Mouse (Mus musculus) midbrain, postnatal 0 days (tissue): ENCODE data around the gene Lhb. TPM values are rescaled to one million over a fixed set of nuclear protein-coding genes. Genes with fewer than 3 reads are reported as not detected.

ENCODE experiments used
- ATAC-seq: fragments of 200-750 bp; cut with Nextera tagmentation; 2 replicates; pipeline ENCODE4 v1.8.0; 2017; ENCODE audit warnings: moderate number of reproducible peaks, mild to moderate bottlenecking, moderate TSS enrichment, moderate library complexity; ENCODE audit not compliant: low FRiP score
- DNase-seq: peaks from one replicate; pipeline ENCODE4 v3.0.0-alpha.2; 2015; ENCODE audit warnings: low spot score
- H3K27ac ChIP-seq: fragments of 300-500 bp; sonication (generic); 2 replicates; pipeline ENCODE4 v1.5.1; 2014; ENCODE audit warnings: low read depth, mild to moderate bottlenecking, low read length, mixed read lengths
- H3K27me3 ChIP-seq: fragments of 300-500 bp; sonication (generic); 2 replicates; pipeline ENCODE4 v1.6.1; 2014; ENCODE audit warnings: low read length, control low read depth, mixed read lengths; ENCODE audit not compliant: insufficient read depth
- H3K36me3 ChIP-seq: fragments of 300-500 bp; sonication (generic); 2 replicates; pipeline ENCODE4 v1.6.1; 2014; ENCODE audit warnings: low read length, control low read depth, mixed read lengths; ENCODE audit not compliant: insufficient read depth
- H3K4me1 ChIP-seq: fragments of 300-500 bp; sonication (generic); 2 replicates; pipeline ENCODE4 v1.6.1; 2014; ENCODE audit warnings: mild to moderate bottlenecking, control low read depth, antibody characterized with exemption, low read length, mixed read lengths; ENCODE audit not compliant: insufficient read depth
- H3K4me2 ChIP-seq: fragments of 300-500 bp; sonication (generic); 2 replicates; pipeline ENCODE4 v1.6.1; 2014; ENCODE audit warnings: low read depth, mild to moderate bottlenecking, low read length, mixed read lengths; ENCODE audit not compliant: poor library complexity, severe bottlenecking
- H3K4me3 ChIP-seq: fragments of 300-500 bp; sonication (generic); 2 replicates; pipeline ENCODE4 v1.5.1; 2014; ENCODE audit warnings: low read depth, mild to moderate bottlenecking, low read length, moderate library complexity
- H3K9ac ChIP-seq: fragments of 300-500 bp; sonication (generic); replicated peaks from 2 replicates; pipeline ENCODE4 v1.6.1; 2014; ENCODE audit warnings: mild to moderate bottlenecking, low read length, moderate library complexity, mixed read lengths; ENCODE audit not compliant: poor library complexity, severe bottlenecking
- H3K9me3 ChIP-seq: fragments of 300-500 bp; sonication (generic); 2 replicates; pipeline ENCODE4 v1.6.1; 2016; ENCODE audit warnings: low read length, control low read depth
- CTCF ChIP-seq: IDR thresholded peaks from 2 replicates; pipeline ENCODE4 v1.5.1; 2016; ENCODE audit warnings: antibody characterized with exemption, mild to moderate bottlenecking
- WGBS: fragments of 180-500 bp; shearing (Covaris S2); extraction: QIAGEN DNeasy Blood & Tissue Kit; methylation state at CpG from one replicate; pipeline ENCODE4 v1.1.7; 2014; 5-methylcytosine and 5-hydroxymethylcytosine counted together
- polyA plus RNA-seq: library from polyadenylated mRNA; unstranded; fragments of >200 nt; fragmentation: Nextera tagmentation; extraction: Ambion mirVana; gene quantifications from 2 replicates; pipeline ENCODE4 v1.2.1, GENCODE M21; 2015
- total RNA-seq: library from RNA; depleted of rRNA; stranded (reverse); fragments of >200 nt; gene quantifications from 2 replicates; pipeline ENCODE4 v1.2.3, GENCODE M21; 2014

Gene Lhb
- total and polyA plus RNA-seq, 2 experiments from 2014 or later: 0.32 TPM; not detected in 1

DNA sequence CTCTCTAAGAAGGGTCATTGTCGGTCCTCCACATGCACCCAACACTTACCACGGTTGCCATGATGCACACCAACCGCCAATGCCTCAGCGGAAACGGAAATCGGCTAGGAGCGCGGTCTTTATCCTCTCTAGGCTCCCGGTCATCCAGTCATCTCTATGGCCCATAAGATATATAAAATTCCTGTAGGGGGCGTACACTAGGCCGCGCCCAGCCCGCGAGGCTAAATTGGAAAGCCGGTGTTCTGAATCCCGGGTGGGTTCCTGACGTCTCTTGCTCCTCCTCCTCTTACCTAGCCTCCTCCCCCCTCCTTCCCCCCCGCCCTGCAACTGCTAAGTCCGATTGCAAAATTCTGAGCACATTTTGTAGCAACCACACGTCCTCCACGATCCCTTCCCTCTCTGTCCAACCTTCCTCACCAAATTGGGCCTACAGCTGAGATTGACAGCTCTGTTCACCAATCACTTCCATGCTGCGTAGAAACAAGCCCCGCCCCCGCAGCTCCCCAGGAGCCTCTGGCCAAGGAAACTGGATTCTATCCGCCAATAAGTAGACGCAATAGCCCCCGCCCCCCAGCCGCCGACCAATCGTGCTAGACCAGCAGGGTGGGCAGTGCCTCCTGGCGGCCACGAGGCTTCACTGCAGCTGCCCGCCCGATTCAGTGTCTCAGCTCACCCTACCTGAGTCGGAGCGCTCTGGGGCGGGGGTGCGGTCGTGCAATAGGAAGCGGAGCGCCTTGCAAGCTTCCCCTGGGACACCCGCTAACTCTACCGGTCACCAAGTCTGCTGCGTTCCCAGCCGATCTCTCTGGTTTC, 13.8 kb downstream of the Lhb start, which contains the start of gene Gys1:
Gys1 (plus strand) TSS at position 642 of the 813 bp plus-strand sequence.
- DNase-seq: peak; percentile 100
- Histone ChIP-seq H3K27me3 (no peaks in the 10 kb centered on the region), H3K9me3 (no peaks in the 10 kb centered on the region), H3K4me1 (peaks cover 15% of the 10 kb centered on the region; the same call in 1 of the 2 replicates), H3K36me3 (peaks cover 22% of the 10 kb centered on the region), H3K4me3 (peak within 1 kb of the TSS; percentile 67), H3K27ac (peak within 1 kb of the TSS; percentile 65), H3K9ac (peak within 1 kb of the TSS; percentile 66), H3K4me2 (peak within 1 kb of the TSS; percentile 95)
- ATAC-seq: peak; percentile 96
- under 1% methylated on average over 45 of the region's 45 CpGs for WGBS
- TF ChIP-seq CTCF: peak; percentile 98

DNA sequence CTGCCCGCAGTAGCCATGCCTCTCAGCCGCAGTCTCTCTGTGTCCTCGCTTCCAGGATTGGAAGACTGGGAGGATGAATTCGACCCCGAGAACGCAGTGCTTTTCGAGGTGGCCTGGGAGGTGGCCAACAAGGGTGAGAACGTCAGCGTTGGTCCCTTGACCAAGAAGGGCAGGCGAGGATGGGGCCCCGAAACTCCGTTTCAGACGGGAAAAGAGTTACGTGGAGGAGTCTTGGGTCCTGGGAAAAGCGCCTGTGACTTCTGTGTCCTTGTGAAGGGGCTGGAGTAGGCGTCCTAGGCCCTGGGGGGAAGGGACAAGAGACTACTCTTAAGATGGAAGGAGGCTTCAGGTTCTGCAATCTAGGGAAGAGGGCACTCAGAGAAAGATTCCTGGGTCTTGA, 14.4 kb downstream of the Lhb start:
- DNase-seq (peak; percentile 31), ATAC-seq (no peak)
- H3K4me1 ChIP-seq: peaks cover 15% of the 10 kb centered on the region; the same call in 1 of the 2 replicates
- no peaks in the 10 kb centered on the region for H3K27me3 ChIP-seq
- H3K9me3 ChIP-seq: no peaks in the 10 kb centered on the region
- H3K9ac ChIP-seq: peak overlapping the region; percentile 50
- peak overlapping the region; percentile 55 for H3K27ac ChIP-seq
- H3K36me3 ChIP-seq: peaks cover 18% of the 10 kb centered on the region
- peak overlapping the region; percentile 88 for H3K4me2 ChIP-seq
- no peak for TF ChIP-seq CTCF
- H3K4me3 ChIP-seq: peak overlapping the region; percentile 67
- WGBS: 2% methylated on average over 16 of the region's 16 CpGs

GRCm38 (mm10) chr7:45436444-45436843, 15.8 kb downstream of the Lhb start:
- TF ChIP-seq CTCF: no peak
- Histone ChIP-seq H3K9me3 (no peaks in the 10 kb centered on the region), H3K27me3 (no peaks in the 10 kb centered on the region), H3K4me2 (no peak overlapping the region), H3K4me1 (peaks cover 15% of the 10 kb centered on the region; the same call in 1 of the 2 replicates), H3K27ac (no peak overlapping the region), H3K4me3 (no peak overlapping the region), H3K9ac (0 out of 2 replicates have a peak overlapping the region, but pooled peaks have one; percentile 19), H3K36me3 (peaks cover 15% of the 10 kb centered on the region; the same call in 1 of the 2 replicates)
- WGBS: 97% methylated on average over 5 of the region's 5 CpGs
- ATAC-seq: no peak
- no peak for DNase-seq

DNA sequence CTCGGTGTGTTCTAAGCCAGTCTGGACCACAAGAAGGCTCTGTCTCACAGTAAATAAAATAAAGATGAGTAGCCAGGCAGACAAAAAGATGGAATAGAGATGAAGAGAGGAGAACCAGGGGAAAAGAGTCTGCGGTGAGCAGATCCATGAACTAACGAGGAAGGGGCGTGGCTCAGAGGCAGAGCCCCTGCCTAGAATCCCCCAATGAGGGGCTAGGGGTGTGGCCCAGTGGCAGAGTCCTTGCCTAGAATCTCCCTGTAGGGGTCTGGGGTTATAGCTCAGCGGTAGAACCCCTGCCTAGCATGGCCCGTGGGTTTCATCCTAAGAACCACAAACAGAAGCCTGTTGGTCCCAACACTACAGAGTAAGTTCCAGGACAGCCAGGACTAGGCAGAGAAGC, 16.4 kb downstream of the Lhb start:
- H3K36me3 ChIP-seq: peaks cover 11% of the 10 kb centered on the region; the same call in 1 of the 2 replicates
- no peak for ATAC-seq
- H3K4me1 ChIP-seq: peaks cover 15% of the 10 kb centered on the region; the same call in 1 of the 2 replicates
- H3K27ac ChIP-seq: no peak overlapping the region
- no peak for DNase-seq
- WGBS: 24% methylated on average over 6 of the region's 6 CpGs
- no peak overlapping the region for H3K4me3 ChIP-seq
- H3K9ac ChIP-seq: 0 out of 2 replicates have a peak overlapping the region, but pooled peaks have one; percentile 19
- H3K9me3 ChIP-seq: no peaks in the 10 kb centered on the region
- TF ChIP-seq CTCF: no peak
- no peak overlapping the region for H3K4me2 ChIP-seq
- no peaks in the 10 kb centered on the region for H3K27me3 ChIP-seq

DNA sequence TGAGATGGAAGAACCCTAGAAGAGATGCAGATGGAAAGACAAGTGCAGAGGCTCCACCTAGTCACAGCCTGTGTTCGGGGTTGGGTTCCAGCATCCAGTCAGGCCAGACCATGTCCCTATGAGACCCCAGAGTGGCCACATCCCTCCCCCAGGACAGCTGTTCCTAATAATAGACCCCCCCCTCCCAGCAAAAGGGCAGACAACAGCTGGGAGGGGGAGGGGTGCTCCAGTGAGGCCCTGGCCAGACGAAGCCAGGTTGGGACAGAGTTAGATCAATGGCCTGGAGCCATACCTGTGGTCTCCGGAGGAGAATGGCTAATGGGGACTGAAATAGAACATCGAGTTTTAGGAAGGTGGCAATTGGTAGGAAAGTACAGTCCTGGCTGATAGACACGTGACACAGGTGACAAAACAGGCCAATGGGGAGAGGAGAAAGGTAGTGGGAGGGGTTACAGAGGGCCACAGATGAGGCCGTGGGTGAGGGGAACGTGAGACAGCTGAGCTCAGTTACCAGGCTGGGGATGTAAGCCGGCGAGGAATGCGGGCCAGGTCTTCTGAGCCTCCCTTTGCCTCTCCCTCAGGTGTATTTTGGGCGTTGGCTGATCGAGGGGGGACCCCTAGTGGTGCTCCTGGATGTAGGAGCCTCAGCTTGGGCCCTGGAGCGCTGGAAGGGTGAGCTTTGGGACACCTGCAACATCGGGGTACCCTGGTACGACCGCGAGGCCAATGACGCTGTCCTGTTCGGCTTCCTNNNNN, 17.1 kb downstream of the Lhb start, which contains the start of gene Ruvbl2:
Ruvbl2 (minus strand) TSS at position 576 of the 756 bp plus-strand sequence.
- no peak within 1 kb of the TSS for H3K4me3 ChIP-seq
- no peak within 1 kb of the TSS for H3K27ac ChIP-seq
- H3K4me1 ChIP-seq: peaks cover 15% of the 10 kb centered on the region; the same call in 1 of the 2 replicates
- ATAC-seq (no peak), DNase-seq (no peak)
- peaks cover 10% of the 10 kb centered on the region for H3K36me3 ChIP-seq
- peak; percentile 22; the same call in 1 of the 2 replicates for TF ChIP-seq CTCF
- no peaks in the 10 kb centered on the region for H3K27me3 ChIP-seq
- H3K9me3 ChIP-seq: no peaks in the 10 kb centered on the region
- 0 out of 2 replicates have a peak within 1 kb of the TSS, but pooled peaks have one; percentile 19 for H3K9ac ChIP-seq
- WGBS: 25% methylated on average over 19 of the region's 19 CpGs
- peak within 1 kb of the TSS; percentile 21 for H3K4me2 ChIP-seq
